In the genomic region with DNA sequence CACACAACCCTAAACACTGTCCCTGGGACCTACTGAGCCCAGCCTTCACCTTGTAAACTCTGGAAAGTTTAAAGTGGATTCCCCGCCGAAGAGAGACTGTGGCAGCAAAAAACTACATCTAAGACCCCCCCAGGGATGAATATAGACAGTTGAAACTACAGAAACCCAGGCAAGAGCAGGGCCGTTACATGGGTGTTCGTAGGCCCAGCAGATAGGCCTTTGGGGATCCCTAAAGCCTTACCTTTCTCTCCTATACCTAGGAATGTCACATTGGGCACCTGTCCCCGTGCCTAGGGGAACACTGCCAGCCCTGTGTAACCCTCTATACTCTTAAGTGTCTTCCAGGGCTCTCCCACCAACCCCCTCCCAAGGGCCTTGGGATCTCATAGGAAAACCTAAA, we compare ENCODE assay signal across 9 mouse cellular contexts.
DNase-seq lines count a peak whose midpoint lies in the region; ATAC-seq and TF ChIP-seq lines count a peak whose summit lies in the region.
"Had no signal": no experiment of that assay in that cellular context is flagged by ENCODE, and none has a peak within 500 bp of the region (broad histone marks: within the 10 kb centered on the region; RNA-seq: fewer than 3 reads in every experiment).

No protein-coding gene starts in this region.

- no peak overlapping the region for H3K4me3 ChIP-seq in kidney, adult 2 months (ENCODE audit: insufficient read depth, low read depth, low read length)
- H3K4me3 ChIP-seq in embryonic facial prominence, embryonic 15.5 days (replicated peaks), result no peak overlapping the region
- H3K4me3 ChIP-seq in forebrain, postnatal 0 days (ENCODE audit: low read depth, low read length), result no peak overlapping the region
- no peak overlapping the region for H3K4me3 ChIP-seq in midbrain, postnatal 0 days (ENCODE audit: low read depth, low read length)
- H3K4me3 ChIP-seq: embryonic facial prominence, embryonic 12.5 days had no signal

- peak overlapping the region; percentile 21; the same call in 1 of the 2 replicates for H3K27ac ChIP-seq in kidney, adult 2 months (ENCODE audit: insufficient read depth, low read depth, low read length)
- H3K27ac ChIP-seq in embryonic facial prominence, embryonic 15.5 days (replicated peaks), result peak overlapping the region; percentile 90
- peak overlapping the region; percentile 68 for H3K27ac ChIP-seq in forebrain, postnatal 0 days (ENCODE audit: low read depth, low read length)
- peak overlapping the region; percentile 47; the same call in 1 of the 2 replicates for H3K27ac ChIP-seq in midbrain, postnatal 0 days (ENCODE audit: low read depth, low read length)

- no peak overlapping the region for H3K9ac ChIP-seq in embryonic facial prominence, embryonic 15.5 days
- no peak overlapping the region for H3K9ac ChIP-seq in forebrain, postnatal 0 days
- no peak overlapping the region for H3K9ac ChIP-seq in midbrain, postnatal 0 days (replicated peaks; ENCODE audit: low read length, poor library complexity, severe bottlenecking)
- H3K9ac ChIP-seq: embryonic facial prominence, embryonic 12.5 days had no signal

- DNase-seq in kidney, adult 2 months, result no peak
- no peak for DNase-seq in kidney, postnatal 25 days
- no peak for DNase-seq in forebrain, postnatal 0 days
- no peak for DNase-seq in midbrain, postnatal 0 days (ENCODE audit: low spot score)
- DNase-seq in frontal cortex, postnatal 10 days (ENCODE audit: low spot score in 2 of 2), result no peak
- DNase-seq in c-Kit-positive CD71-positive TER-119-positive erythroid progenitor cells, embryonic 14.5 days (ENCODE audit: low spot score), result no peak
- DNase-seq: lung, postnatal 14 days had no signal

- 91% methylated on average over 5 of the region's 5 CpGs for WGBS in kidney, adult 2 months
- WGBS in embryonic facial prominence, embryonic 15.5 days, result 79% methylated on average over 5 of the region's 5 CpGs
- WGBS in forebrain, postnatal 0 days, result 96% methylated on average over 5 of the region's 5 CpGs
- 95% methylated on average over 5 of the region's 5 CpGs for WGBS in midbrain, postnatal 0 days

- no peaks in the 10 kb centered on the region for H3K27me3 ChIP-seq in kidney, adult 2 months (replicated peaks; ENCODE audit: control insufficient read depth, insufficient read depth, low read length)
- H3K27me3 ChIP-seq in embryonic facial prominence, embryonic 15.5 days, result no peaks in the 10 kb centered on the region
- no peaks in the 10 kb centered on the region for H3K27me3 ChIP-seq in forebrain, postnatal 0 days (ENCODE audit: insufficient read depth, low read length)
- H3K27me3 ChIP-seq in midbrain, postnatal 0 days (ENCODE audit: insufficient read depth, low read length), result no peaks in the 10 kb centered on the region
- H3K27me3 ChIP-seq: embryonic facial prominence, embryonic 12.5 days had no signal

- no peaks in the 10 kb centered on the region for H3K9me3 ChIP-seq in embryonic facial prominence, embryonic 15.5 days (replicated peaks)
- no peaks in the 10 kb centered on the region for H3K9me3 ChIP-seq in forebrain, postnatal 0 days (ENCODE audit: low read length)
- no peaks in the 10 kb centered on the region for H3K9me3 ChIP-seq in midbrain, postnatal 0 days (ENCODE audit: low read length)
- H3K9me3 ChIP-seq: embryonic facial prominence, embryonic 12.5 days had no signal

- ATAC-seq in embryonic facial prominence, embryonic 15.5 days (ENCODE audit: insufficient number of reproducible peaks, low FRiP score, low TSS enrichment, low read depth), result no peak
- ATAC-seq in forebrain, postnatal 0 days, result no peak
- no peak for ATAC-seq in midbrain, postnatal 0 days (ENCODE audit: low FRiP score)

- no peaks in the 10 kb centered on the region for H3K36me3 ChIP-seq in kidney, adult 2 months (ENCODE audit: control insufficient read depth, insufficient read depth, low read length)
- H3K36me3 ChIP-seq in embryonic facial prominence, embryonic 15.5 days, result no peaks in the 10 kb centered on the region
- H3K36me3 ChIP-seq in forebrain, postnatal 0 days (ENCODE audit: insufficient read depth), result no peaks in the 10 kb centered on the region
- no peaks in the 10 kb centered on the region for H3K36me3 ChIP-seq in midbrain, postnatal 0 days (ENCODE audit: insufficient read depth, low read length)
- H3K36me3 ChIP-seq: embryonic facial prominence, embryonic 12.5 days had no signal

- H3K4me2 ChIP-seq in embryonic facial prominence, embryonic 15.5 days (replicated peaks), result no peak overlapping the region
- H3K4me2 ChIP-seq in forebrain, postnatal 0 days (ENCODE audit: low read depth), result no peak overlapping the region
- H3K4me2 ChIP-seq in midbrain, postnatal 0 days (ENCODE audit: low read depth, low read length, poor library complexity, severe bottlenecking), result no peak overlapping the region
- H3K4me2 ChIP-seq: embryonic facial prominence, embryonic 12.5 days had no signal

- H3K4me1 ChIP-seq in kidney, adult 2 months (ENCODE audit: control insufficient read depth, insufficient read depth, low read length), result peaks cover 11% of the 10 kb centered on the region
- H3K4me1 ChIP-seq in embryonic facial prominence, embryonic 15.5 days, result peaks cover 52% of the 10 kb centered on the region
- H3K4me1 ChIP-seq in forebrain, postnatal 0 days (ENCODE audit: insufficient read depth), result 0 out of 2 replicates have a peak, but pooled peaks cover 2% of the 10 kb centered on the region
- 0 out of 2 replicates have a peak, but pooled peaks cover 4% of the 10 kb centered on the region for H3K4me1 ChIP-seq in midbrain, postnatal 0 days (ENCODE audit: insufficient read depth, low read length)

- no peak for TF ChIP-seq POLR2A in kidney, adult 2 months (IDR thresholded peaks at IDR 0.05; ENCODE audit: low read depth, low read length)

- TF ChIP-seq CTCF in kidney, adult 2 months (conservative IDR thresholded peaks at IDR 0.05; ENCODE audit: insufficient read depth, insufficient read length, low read depth, low read length), result no peak
- TF ChIP-seq CTCF in forebrain, postnatal 0 days (IDR thresholded peaks at IDR 0.05; ENCODE audit: low read depth), result no peak
- no peak for TF ChIP-seq CTCF in midbrain, postnatal 0 days (IDR thresholded peaks at IDR 0.05)

Comparison
In these comparisons a context has a peak if more than half of its experiments do, and no peak if none do; other contexts are left out.
1. H3K27ac ChIP-seq: peak in every context shown above with its lines; median percentile 90 in embryonic facial prominence, embryonic 15.5 days; 68 in forebrain, postnatal 0 days; 47 in midbrain, postnatal 0 days; 21 in kidney, adult 2 months.